Mouse (Mus musculus) intestine, embryonic 16.5 days (tissue): ENCODE data around the gene Dpy30. TPM values are rescaled to one million over a fixed set of nuclear protein-coding genes. Genes with fewer than 3 reads are reported as not detected.

ENCODE experiments used
- ATAC-seq: fragments of 200-750 bp; cut with Nextera tagmentation; 2 replicates; pipeline ENCODE4 v1.8.0; 2017; ENCODE audit warnings: moderate TSS enrichment, moderate library complexity
- H3K27ac ChIP-seq: fragments of 300-500 bp; sonication (generic); 2 replicates; pipeline ENCODE4 v1.5.1; 2014; ENCODE audit warnings: mild to moderate bottlenecking, low read length
- H3K27me3 ChIP-seq: fragments of 300-500 bp; sonication (generic); replicated peaks from 2 replicates; pipeline ENCODE4 v1.6.1; 2014; ENCODE audit warnings: low read length, control low read depth, mixed read lengths; ENCODE audit not compliant: control insufficient read depth, insufficient read depth
- H3K36me3 ChIP-seq: fragments of 300-500 bp; sonication (generic); 2 replicates; pipeline ENCODE4 v1.6.1; 2014; ENCODE audit warnings: low read length, control low read depth; ENCODE audit not compliant: control insufficient read depth, insufficient read depth
- H3K4me1 ChIP-seq: fragments of 300-500 bp; sonication (generic); 2 replicates; pipeline ENCODE4 v1.6.1; 2014; ENCODE audit warnings: low read length, control low read depth, mixed read lengths; ENCODE audit not compliant: control insufficient read depth, insufficient read depth
- H3K4me2 ChIP-seq: fragments of 300-500 bp; sonication (generic); 2 replicates; pipeline ENCODE4 v1.6.1; 2014; ENCODE audit warnings: low read depth, low read length, control low read depth
- H3K4me3 ChIP-seq: fragments of 300-500 bp; sonication (generic); 2 replicates; pipeline ENCODE4 v1.5.1; 2014; ENCODE audit warnings: mild to moderate bottlenecking, low read length
- H3K9ac ChIP-seq: fragments of 300-500 bp; sonication (generic); 2 replicates; pipeline ENCODE4 v1.6.1; 2014; ENCODE audit warnings: low read depth, low read length
- H3K9me3 ChIP-seq: fragments of 300-500 bp; sonication (generic); 2 replicates; pipeline ENCODE4 v1.6.1; 2016; ENCODE audit warnings: low read length, control low read depth; ENCODE audit not compliant: control insufficient read depth
- WGBS: fragments of 180-500 bp; shearing (Covaris S2); extraction: QIAGEN DNeasy Blood & Tissue Kit; methylation state at CpG from one replicate; pipeline ENCODE4 v1.1.7; 2014; 5-methylcytosine and 5-hydroxymethylcytosine counted together
- polyA plus RNA-seq: library from polyadenylated mRNA; unstranded; fragments of >200 nt; fragmentation: Nextera tagmentation; extraction: Ambion mirVana; gene quantifications from 2 replicates; pipeline ENCODE4 v1.2.1, GENCODE M21; 2015

The Dpy30 gene
- polyA plus RNA-seq, 1 experiment from 2014 or later: 246 TPM

- H3K27ac ChIP-seq: no peak overlapping the region
- ATAC-seq: peak; percentile 45; the same call in 1 of the 2 replicates
Measured at GRCm38 (mm10) chr17:74285730-74286129, 38.0 kb downstream of the Dpy30 start.

GRCm38 (mm10) chr17:74284397-74285115 lies 39.2 kb downstream of the Dpy30 start:
- Histone ChIP-seq H3K9ac (no peak overlapping the region), H3K27ac (no peak overlapping the region), H3K36me3 (no peaks in the 10 kb centered on the region), H3K9me3 (no peaks in the 10 kb centered on the region), H3K4me2 (no peak overlapping the region), H3K27me3 (no peaks in the 10 kb centered on the region), H3K4me1 (no peaks in the 10 kb centered on the region), H3K4me3 (no peak overlapping the region)
- WGBS: 81% methylated on average over 2 of the region's 2 CpGs
- no peak for ATAC-seq

More at GRCm38 (mm10) chr17:74285730-74286129, 38.0 kb downstream of the Dpy30 start:
- 57% methylated on average over 2 of the region's 2 CpGs for WGBS
- Histone ChIP-seq H3K36me3 (no peaks in the 10 kb centered on the region), H3K9me3 (no peaks in the 10 kb centered on the region), H3K27me3 (no peaks in the 10 kb centered on the region), H3K9ac (no peak overlapping the region), H3K4me3 (no peak overlapping the region), H3K4me2 (no peak overlapping the region), H3K4me1 (peaks cover under 1% of the 10 kb centered on the region; the same call in 1 of the 2 replicates)

- Histone ChIP-seq H3K9me3 (no peaks in the 10 kb centered on the region), H3K9ac (no peak overlapping the region), H3K27ac (no peak overlapping the region), H3K27me3 (no peaks in the 10 kb centered on the region), H3K4me2 (no peak overlapping the region), H3K4me3 (no peak overlapping the region), H3K4me1 (no peaks in the 10 kb centered on the region), H3K36me3 (no peaks in the 10 kb centered on the region)
- ATAC-seq: no peak
- 84% methylated on average over 3 of the region's 3 CpGs for WGBS
Measured at GRCm38 (mm10) chr17:74282024-74282423, 41.7 kb downstream of the Dpy30 start.

- 92% methylated on average over 8 of the region's 8 CpGs for WGBS
Measured at GRCm38 (mm10) chr17:74278966-74279869, 44.5 kb downstream of the Dpy30 start.

GRCm38 (mm10) chr17:74274471-74274870 lies 49.3 kb downstream of the Dpy30 start:
- H3K4me1 ChIP-seq: peaks cover 3% of the 10 kb centered on the region; the same call in 1 of the 2 replicates
- no peaks in the 10 kb centered on the region for H3K36me3 ChIP-seq
- no peak overlapping the region for H3K27ac ChIP-seq
- WGBS: 76% methylated on average over 3 of the region's 3 CpGs
- no peak overlapping the region for H3K9ac ChIP-seq
- no peak for ATAC-seq
- no peaks in the 10 kb centered on the region for H3K27me3 ChIP-seq
- no peak overlapping the region for H3K4me2 ChIP-seq
- H3K9me3 ChIP-seq: no peaks in the 10 kb centered on the region
- no peak overlapping the region for H3K4me3 ChIP-seq

More at GRCm38 (mm10) chr17:74278966-74279869, 44.5 kb downstream of the Dpy30 start:
- Histone ChIP-seq H3K4me2 (no peak overlapping the region), H3K9me3 (no peaks in the 10 kb centered on the region), H3K4me1 (no peaks in the 10 kb centered on the region), H3K27ac (no peak overlapping the region), H3K27me3 (no peaks in the 10 kb centered on the region), H3K36me3 (no peaks in the 10 kb centered on the region), H3K4me3 (no peak overlapping the region), H3K9ac (no peak overlapping the region)
- peak; percentile 23 for ATAC-seq

- H3K9me3 ChIP-seq: no peaks in the 10 kb centered on the region
- peaks cover 3% of the 10 kb centered on the region; the same call in 1 of the 2 replicates for H3K4me1 ChIP-seq
- no peak overlapping the region for H3K4me2 ChIP-seq
- H3K9ac ChIP-seq: no peak overlapping the region
- no peak overlapping the region for H3K27ac ChIP-seq
- peak; percentile 28; the same call in 1 of the 2 replicates for ATAC-seq
- H3K27me3 ChIP-seq: no peaks in the 10 kb centered on the region
- 78% methylated on average over 16 of the region's 16 CpGs for WGBS
- H3K4me3 ChIP-seq: no peak overlapping the region
- no peaks in the 10 kb centered on the region for H3K36me3 ChIP-seq
Measured at GRCm38 (mm10) chr17:74272683-74273205, 51.0 kb downstream of the Dpy30 start.

GRCm38 (mm10) chr17:74271541-74272268 lies 52.0 kb downstream of the Dpy30 start:
- peak; percentile 54; the same call in 1 of the 2 replicates for ATAC-seq
- H3K4me1 ChIP-seq: peaks cover 3% of the 10 kb centered on the region; the same call in 1 of the 2 replicates
- H3K4me2 ChIP-seq: no peak overlapping the region
- H3K27me3 ChIP-seq: no peaks in the 10 kb centered on the region
- no peaks in the 10 kb centered on the region for H3K9me3 ChIP-seq
- H3K36me3 ChIP-seq: no peaks in the 10 kb centered on the region
- WGBS: 86% methylated on average over 3 of the region's 3 CpGs
- H3K4me3 ChIP-seq: no peak overlapping the region
- no peak overlapping the region for H3K9ac ChIP-seq
- no peak overlapping the region for H3K27ac ChIP-seq

GRCm38 (mm10) chr17:74270205-74270604 lies 53.5 kb downstream of the Dpy30 start:
- no peak overlapping the region for H3K4me2 ChIP-seq

More at GRCm38 (mm10) chr17:74270205-74270604, 53.5 kb downstream of the Dpy30 start:
- H3K9ac ChIP-seq: no peak overlapping the region
- H3K36me3 ChIP-seq: no peaks in the 10 kb centered on the region
- H3K27ac ChIP-seq: no peak overlapping the region
- H3K4me3 ChIP-seq: no peak overlapping the region
- 67% methylated on average over 2 of the region's 2 CpGs for WGBS
- H3K9me3 ChIP-seq: no peaks in the 10 kb centered on the region
- no peaks in the 10 kb centered on the region for H3K27me3 ChIP-seq
- ATAC-seq: no peak
- peaks cover 8% of the 10 kb centered on the region for H3K4me1 ChIP-seq
